Mouse (Mus musculus) splenic B cell, adult 2 months (primary cell): ENCODE measurements at regions not wholly inside any gene's neighbourhood (a gene's known extent, or its start where the extent isn't known, plus 50 kb on each side); places are given as distances from the start of the nearest gene placed in this dataset.
A peak's percentile ranks its signal among the peaks of the same experiment; 100 is the strongest.

Experiments
- DNase-seq: peaks from one replicate; pipeline ENCODE4 v3.0.0-alpha.2; 2011; ENCODE audit warnings: low read depth, low spot score
- H3K27me3 ChIP-seq: 2 replicates; pipeline ENCODE4 v1.6.1; 2012; ENCODE audit warnings: mild to moderate bottlenecking, low read length, moderate library complexity, mixed read lengths; ENCODE audit not compliant: control insufficient read depth, poor library complexity, insufficient read depth, severe bottlenecking
- H3K36me3 ChIP-seq: 2 replicates; pipeline ENCODE4 v1.6.1; 2012; ENCODE audit warnings: mild to moderate bottlenecking, low read length, moderate library complexity, mixed read lengths; ENCODE audit not compliant: control insufficient read depth, poor library complexity, insufficient read depth, severe bottlenecking

DNA sequence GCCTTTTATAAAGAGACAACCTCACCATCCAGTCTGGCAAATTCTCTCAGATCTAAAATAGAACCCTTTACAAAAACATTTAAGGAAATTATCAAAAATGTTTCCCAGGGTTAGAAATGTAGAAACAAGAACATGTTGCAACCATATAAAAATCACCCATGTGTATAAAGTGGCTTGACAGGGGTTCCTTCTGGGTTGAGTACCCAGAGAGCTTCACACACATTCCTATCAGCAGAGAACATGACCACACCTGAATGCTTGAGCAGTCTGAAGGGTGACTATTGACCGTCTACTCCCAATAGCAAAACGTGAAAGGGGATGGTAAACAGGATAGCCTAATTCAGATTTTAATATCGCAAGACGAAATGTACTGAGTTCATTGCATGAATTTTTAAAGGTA is 57.8 kb upstream of the Zfand5 start:
- DNase-seq: no peak
- H3K36me3 ChIP-seq: no peaks in the 10 kb centered on the region
- no peaks in the 10 kb centered on the region for H3K27me3 ChIP-seq

DNA sequence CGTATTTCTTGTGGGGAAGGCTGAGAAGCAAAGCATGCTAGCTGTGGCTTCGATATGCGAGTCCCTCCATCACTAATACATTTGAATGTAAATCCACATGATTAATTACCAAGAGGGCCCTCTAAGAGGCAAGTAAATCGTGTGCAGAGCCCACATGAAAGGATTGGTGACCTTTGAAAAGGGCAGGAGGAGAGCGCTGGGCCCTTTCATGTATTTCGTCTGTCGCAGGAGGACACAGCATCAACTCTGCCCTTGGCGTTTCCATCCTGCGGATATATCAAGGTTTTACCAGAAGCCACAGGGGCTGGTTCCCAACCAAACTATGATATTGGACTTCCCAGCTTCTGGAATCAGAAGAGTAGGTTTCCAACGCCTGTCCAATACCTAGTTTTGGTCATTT is 78.6 kb upstream of the Zfand5 start:
- no peak for DNase-seq
- Histone ChIP-seq H3K36me3 (no peaks in the 10 kb centered on the region), H3K27me3 (no peaks in the 10 kb centered on the region)

DNA sequence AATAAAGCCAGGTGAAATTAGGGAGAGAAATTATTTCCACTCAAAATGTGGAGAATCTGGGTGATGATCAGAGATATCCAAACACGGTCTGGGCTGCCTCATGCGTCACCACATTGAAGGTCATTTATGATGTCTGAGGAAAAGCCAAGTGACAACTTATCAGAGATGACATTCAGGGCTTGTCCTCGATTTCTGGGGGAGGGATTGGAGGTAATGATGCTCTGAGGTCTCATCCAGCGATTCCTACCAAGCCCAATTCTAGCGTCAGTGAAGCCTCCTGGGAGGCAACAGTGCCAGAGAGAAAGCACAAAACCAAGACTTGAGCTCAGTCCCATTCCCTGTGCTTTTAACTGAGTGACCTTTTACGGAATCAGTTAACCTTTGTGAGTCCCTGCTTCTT is 79.5 kb upstream of the Zfand5 start:
- H3K27me3 ChIP-seq: no peaks in the 10 kb centered on the region

DNA sequence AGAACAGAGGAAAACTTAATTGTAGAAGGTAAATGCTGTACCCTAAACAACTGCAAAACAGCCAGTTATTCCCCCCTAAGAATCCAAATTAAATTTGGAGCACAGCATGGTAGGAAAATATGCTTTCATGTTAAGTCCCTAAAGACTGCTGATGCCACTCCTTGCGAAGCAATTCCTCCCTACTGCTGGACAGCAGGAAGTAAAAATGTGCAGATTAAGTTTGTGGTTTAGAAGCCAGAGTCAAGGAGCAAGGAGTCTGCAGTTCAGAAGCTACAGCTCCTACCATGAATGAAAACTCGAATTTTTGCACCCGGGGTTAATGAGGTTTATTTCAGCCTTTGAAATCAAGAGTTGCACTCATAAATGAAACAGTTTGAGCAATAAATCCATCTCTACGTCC is 82.9 kb upstream of the Zfand5 start:
- Histone ChIP-seq H3K36me3 (no peaks in the 10 kb centered on the region), H3K27me3 (no peaks in the 10 kb centered on the region)
- DNase-seq: no peak

More for the DNA sequence above, 79.5 kb upstream of the Zfand5 start:
- DNase-seq: no peak
- H3K36me3 ChIP-seq: no peaks in the 10 kb centered on the region

DNA sequence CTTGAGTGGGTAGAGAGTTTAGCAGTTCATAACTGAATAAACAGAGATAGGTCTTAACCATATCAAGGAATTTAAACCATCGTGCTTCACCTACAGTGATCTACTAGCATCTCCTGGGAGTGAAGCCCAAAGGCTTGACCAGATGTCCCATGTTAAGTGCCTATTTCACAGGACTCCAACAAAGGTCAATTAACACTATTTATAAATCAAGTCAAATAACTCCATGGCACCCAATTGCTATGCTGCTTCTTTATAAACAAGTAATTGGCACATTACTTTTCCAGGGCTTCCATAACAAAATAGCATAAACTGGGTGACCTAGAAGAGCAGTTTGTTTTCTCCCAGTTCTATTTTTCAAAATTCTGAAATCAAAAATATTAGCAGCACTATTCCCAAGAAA is 85.4 kb upstream of the Zfand5 start:
- H3K36me3 ChIP-seq: no peaks in the 10 kb centered on the region
- no peaks in the 10 kb centered on the region for H3K27me3 ChIP-seq
- no peak for DNase-seq

DNA sequence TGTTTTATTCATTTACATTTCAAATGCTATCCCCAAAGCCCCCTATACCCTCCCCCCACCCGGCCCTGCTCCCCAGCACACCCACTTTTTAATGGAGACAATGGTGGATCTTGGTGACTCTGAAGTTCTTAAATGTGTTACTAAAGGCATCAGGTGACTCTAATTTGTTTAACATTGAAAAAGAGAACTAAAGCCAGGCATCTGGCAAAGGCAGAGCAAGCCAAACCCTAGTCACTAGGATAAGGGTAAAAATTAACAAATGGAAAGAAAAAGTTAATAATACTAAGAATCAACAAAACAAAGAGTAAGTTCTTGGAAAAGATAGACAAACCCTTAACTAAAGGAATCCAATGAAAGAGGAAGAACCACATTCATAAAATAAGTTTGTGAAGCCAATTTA is 86.1 kb upstream of the Zfand5 start:
- no peaks in the 10 kb centered on the region for H3K27me3 ChIP-seq
- DNase-seq: no peak
- no peaks in the 10 kb centered on the region for H3K36me3 ChIP-seq

DNA sequence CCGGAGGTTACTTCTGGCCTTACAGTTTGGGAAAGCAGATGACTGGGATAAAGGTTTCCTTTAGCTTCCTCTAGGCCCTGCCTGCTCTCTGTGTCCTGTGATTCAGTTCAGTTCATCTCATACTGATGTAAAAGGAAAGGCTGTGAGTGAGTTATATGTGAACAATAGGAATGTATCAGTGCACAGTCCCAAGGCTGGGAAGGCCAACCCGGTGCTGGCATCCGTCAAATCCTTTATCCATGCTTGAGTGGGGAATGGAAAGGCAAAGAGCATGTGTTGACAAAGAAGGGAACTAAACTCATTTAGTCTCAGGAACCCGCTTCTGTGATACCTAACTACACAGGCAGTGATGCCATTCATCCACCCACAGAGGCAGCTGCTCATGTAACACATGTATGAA is 89.0 kb upstream of the Zfand5 start:
- no peak for DNase-seq
- Histone ChIP-seq H3K27me3 (no peaks in the 10 kb centered on the region), H3K36me3 (no peaks in the 10 kb centered on the region)

DNA sequence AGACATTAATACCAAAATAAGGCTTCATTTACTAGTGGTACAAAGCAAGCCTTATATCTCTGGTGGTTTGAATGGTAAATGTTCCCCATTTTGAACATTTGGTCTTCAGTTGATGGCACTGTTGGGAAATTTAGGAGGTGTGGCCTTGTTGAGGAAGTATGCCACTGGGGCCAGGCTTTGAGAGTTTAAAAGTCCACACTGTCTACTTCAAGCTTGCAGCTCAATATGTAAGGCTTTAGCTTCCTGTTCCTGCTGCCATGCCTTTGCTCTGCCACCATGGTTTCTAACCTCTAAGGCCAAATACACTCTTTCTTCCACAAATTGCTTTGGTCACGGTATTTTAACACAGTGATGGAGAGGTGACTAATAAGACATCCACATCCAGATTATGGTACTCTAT is 92.2 kb upstream of the Zfand5 start:
- Histone ChIP-seq H3K36me3 (no peaks in the 10 kb centered on the region), H3K27me3 (no peaks in the 10 kb centered on the region)
- peak; percentile 7 for DNase-seq

DNA sequence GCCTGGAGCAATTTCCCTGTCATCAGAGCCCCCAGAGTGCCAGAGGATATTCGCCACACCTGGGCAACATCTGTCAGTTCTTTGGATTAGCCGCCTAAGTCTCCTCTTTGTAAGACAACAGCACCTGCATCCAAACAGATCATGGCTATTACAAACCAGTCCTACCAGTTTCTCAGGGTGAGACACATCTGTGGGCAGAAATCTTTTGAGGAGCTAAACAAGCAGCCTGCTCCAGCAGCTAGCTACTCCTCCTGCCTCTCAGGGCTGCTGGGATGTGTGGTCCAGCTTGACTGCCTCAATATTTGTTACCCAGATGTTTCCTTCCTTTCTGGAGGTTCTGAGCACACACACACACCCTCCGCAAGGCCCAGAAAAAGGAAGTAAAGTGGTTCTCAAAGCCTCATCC is 96.6 kb upstream of the Zfand5 start:
- DNase-seq: peak; percentile 55
- Histone ChIP-seq H3K27me3 (no peaks in the 10 kb centered on the region), H3K36me3 (no peaks in the 10 kb centered on the region)

DNA sequence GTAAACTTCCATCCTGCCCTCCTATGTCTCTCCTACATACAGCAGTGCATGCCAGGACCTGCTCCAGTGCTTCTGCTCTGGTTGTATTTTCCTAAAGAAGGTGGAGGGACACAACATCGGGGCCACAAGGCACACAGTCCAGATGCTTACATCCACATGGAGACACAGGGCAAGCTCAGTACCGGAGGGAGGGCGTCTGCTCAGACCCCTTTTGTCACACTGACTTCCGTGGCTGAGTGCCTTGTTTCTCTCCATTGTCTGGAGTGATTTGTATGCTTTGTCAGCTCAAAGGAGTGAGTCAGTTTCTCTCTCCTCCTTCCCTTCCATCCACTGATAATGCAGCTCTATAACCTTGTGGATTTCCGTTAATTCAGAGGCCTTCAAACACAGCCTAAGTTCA is 97.4 kb upstream of the Zfand5 start:
- Histone ChIP-seq H3K36me3 (no peaks in the 10 kb centered on the region), H3K27me3 (no peaks in the 10 kb centered on the region)
- DNase-seq: no peak

DNA sequence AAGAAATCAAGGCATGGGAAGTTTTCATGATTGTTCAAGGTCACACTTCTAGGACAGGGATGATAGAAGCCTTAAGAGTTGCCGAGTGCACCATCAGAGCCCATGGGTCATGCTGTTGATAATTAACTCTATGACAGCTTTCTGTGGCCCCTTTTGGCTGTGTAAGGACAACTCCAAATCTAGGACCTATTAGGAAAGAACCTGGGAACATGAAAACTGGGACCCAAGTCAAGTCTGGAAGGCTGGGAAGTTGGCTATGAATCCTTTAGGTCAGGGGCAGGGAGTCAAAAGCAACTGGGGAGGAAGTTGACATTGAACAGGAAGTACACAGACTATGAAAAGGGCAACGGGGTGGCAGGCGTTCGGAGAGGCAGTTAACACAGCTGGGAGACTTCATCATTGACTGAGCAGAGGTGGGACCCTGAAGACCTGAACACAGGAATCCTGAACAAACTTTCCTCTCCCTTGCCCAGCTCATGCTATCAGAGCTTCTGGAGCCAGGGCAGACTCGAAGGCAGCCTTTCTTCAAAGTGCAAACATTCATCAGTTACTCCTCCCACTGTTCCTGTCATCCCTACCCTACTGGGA is 98.1 kb upstream of the Zfand5 start:
- no peaks in the 10 kb centered on the region for H3K27me3 ChIP-seq
- no peaks in the 10 kb centered on the region for H3K36me3 ChIP-seq
- peak; percentile 28 for DNase-seq

DNA sequence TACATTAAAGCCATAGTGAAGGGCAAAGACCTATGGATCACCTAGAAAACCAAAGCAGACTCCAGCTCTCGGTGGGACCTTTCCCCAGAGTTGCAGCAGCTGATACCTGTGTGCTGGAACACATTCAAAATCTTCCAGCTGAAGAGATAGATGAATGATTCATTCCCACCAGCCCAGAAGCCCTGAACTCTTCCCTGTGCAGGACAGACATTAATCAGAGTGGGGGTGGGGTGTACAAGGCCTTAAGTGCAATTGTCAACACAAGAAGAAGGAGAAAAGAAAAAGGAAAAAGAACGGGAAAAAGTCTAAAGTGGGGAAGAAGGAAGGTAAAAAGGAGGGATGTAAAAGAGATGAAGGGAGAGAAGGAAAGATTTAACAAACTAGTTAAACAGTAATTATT is 100.9 kb upstream of the Zfand5 start:
- Histone ChIP-seq H3K27me3 (no peaks in the 10 kb centered on the region), H3K36me3 (no peaks in the 10 kb centered on the region)
- DNase-seq: no peak

DNA sequence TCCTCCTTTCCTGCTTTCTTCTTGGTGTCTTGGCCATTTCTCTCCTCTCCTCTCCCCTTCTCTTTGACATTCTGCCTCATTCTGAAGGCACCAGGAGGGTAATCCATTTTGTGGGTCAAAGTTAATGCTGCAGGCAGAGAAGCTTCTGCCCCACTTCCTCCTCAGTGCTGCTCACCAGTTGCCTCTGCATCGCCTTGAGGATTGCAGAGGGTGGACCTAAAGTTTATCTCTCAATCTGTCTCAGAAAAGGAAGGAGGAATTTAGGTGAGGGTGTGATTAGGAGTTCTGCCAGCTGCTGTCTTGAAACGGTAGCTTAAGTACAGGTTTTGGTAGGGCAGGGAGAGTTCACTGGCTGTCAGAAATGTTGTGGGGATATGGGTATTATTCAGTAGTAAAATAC is 101.3 kb upstream of the Zfand5 start:
- Histone ChIP-seq H3K27me3 (no peaks in the 10 kb centered on the region), H3K36me3 (no peaks in the 10 kb centered on the region)
- DNase-seq: no peak

DNA sequence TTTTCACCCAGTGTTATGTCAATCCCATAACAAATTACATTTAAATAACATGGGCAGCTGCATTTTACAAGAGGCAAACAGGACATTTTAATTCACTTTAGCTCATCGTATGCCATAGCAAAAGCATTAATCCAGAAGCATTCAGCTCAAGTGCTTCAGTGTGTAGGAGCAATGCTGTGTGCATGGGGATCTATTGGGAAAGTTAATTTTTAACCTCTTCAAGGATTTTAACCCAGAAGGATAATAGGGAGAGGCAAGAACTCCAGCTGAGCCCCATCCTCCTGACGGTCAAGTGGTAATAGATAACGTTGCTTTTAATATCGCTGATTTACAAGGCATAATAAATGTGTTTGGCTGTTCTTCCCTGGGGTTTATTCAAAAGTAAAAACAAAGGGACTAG is 105.1 kb upstream of the Zfand5 start:
- Histone ChIP-seq H3K36me3 (no peaks in the 10 kb centered on the region), H3K27me3 (no peaks in the 10 kb centered on the region)
- DNase-seq: no peak

DNA sequence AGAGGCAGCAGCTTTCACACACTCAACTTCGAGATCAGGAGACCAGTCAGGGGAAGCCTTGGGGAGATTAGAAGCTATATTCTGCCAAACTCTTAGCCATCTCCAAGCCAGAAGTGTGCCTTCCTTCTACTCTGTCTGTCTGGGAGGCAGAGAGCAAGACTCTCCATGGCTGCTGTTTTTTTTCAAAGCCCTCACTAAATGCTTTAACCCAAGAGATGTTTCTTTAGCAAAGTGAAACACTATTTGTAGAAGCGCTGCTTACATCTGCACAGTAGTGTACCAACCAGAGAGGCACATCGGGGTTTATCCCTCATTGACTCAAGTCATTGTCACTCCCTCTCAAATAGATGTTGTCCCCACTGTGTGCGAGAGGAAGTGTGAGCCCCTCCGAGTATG is 105.6 kb upstream of the Zfand5 start:
- DNase-seq: no peak
- Histone ChIP-seq H3K27me3 (no peaks in the 10 kb centered on the region), H3K36me3 (no peaks in the 10 kb centered on the region)

DNA sequence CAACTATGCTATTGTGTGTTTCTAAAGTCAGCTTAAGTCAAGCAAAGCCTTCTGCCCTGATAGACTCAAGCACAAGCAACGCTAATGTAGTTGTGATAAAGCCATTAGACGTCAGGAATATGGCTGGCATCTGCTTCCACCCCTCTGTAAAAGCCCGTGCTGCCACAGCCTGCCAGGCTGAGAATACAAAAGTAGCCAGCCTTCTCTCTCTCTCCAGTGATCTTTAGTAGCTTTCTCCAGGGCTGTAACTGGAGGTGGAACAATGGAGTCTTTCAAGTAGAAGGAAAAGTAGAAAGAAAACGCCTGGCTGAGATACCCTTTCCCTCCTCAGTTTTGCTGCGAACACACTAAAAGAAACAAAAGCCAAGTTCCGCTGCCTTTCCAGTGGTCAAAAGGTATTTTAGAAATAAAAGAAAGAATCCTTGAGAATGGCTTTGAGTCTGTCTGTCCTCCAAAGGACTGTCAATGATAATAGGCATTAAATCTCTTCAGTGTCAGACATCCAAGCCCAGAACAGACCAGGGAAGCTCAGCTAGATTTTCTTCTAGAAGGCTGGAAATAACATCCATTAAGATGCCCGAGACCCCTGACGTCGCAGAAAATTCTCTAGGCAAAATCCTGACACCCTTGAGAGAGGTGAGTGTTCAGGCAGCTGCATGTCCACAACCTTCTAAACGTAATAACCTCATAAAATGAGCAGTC is 106.2 kb upstream of the Zfand5 start:
- no peak for DNase-seq
- Histone ChIP-seq H3K36me3 (no peaks in the 10 kb centered on the region), H3K27me3 (no peaks in the 10 kb centered on the region)
